Mouse (Mus musculus) embryonic facial prominence, embryonic 10.5 days (tissue): Measurements from ENCODE around the gene Slc13a1. TPM values are rescaled to one million over a fixed set of nuclear protein-coding genes. Genes with fewer than 3 reads are reported as not detected.

Source experiments
- DNase-seq: peaks from one replicate; pipeline ENCODE4 v3.0.0-alpha.2; 2017; ENCODE audit warnings: low spot score
- H3K27ac ChIP-seq: fragments of 300-500 bp; sonication (generic); replicated peaks from 2 replicates; pipeline ENCODE4 v1.5.1; 2016; ENCODE audit warnings: mild to moderate bottlenecking
- H3K27me3 ChIP-seq: fragments of 300-500 bp; sonication (generic); replicated peaks from 2 replicates; pipeline ENCODE4 v1.6.1; 2016; ENCODE audit warnings: low read depth, mild to moderate bottlenecking; ENCODE audit not compliant: poor library complexity, severe bottlenecking
- H3K36me3 ChIP-seq: fragments of 300-500 bp; sonication (generic); replicated peaks from 2 replicates; pipeline ENCODE4 v1.6.1; 2016; ENCODE audit warnings: mild to moderate bottlenecking, moderate library complexity
- H3K4me1 ChIP-seq: fragments of 300-500 bp; sonication (generic); 2 replicates; pipeline ENCODE4 v1.6.1; 2016
- H3K4me3 ChIP-seq: fragments of 300-500 bp; sonication (generic); 2 replicates; pipeline ENCODE4 v1.5.1; 2016; ENCODE audit warnings: mild to moderate bottlenecking, moderate library complexity
- H3K9me3 ChIP-seq: fragments of 300-500 bp; sonication (generic); 2 replicates; pipeline ENCODE4 v1.6.1; 2016; ENCODE audit warnings: mild to moderate bottlenecking
- WGBS: fragments of 180-500 bp; shearing (Covaris S2); methylation state at CpG from one replicate; pipeline ENCODE4 v1.1.7; 2016; 5-methylcytosine and 5-hydroxymethylcytosine counted together
- polyA plus RNA-seq: library from polyadenylated mRNA; unstranded; fragments of >200 nt; fragmentation: Nextera tagmentation; extraction: Ambion mirVana; gene quantifications from 2 replicates; pipeline ENCODE4 v1.2.1, GENCODE M21; 2016

The Slc13a1 gene
- polyA plus RNA-seq, 1 experiment from 2014 or later = 0.09 TPM

DNA sequence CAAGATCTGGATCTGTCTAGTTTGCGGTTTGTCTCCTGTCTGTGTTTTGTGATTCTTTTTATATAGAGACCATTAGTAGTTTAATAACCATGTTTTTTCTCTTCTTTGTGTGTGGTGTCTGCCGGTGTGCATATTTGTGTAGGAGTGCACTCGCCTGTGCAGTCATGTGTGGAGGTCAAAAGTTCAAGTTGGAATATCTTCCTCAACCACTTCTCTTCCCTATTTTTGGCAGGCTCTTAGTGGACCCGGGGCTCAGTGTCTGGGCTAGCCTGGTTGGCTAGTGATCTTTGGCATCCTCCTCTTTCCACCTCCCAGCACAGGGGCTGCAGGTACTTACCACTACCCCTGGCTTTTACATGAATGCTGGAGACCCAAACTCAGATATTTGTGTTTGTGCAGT, 13.0 kb downstream of the Slc13a1 start:
- H3K27ac ChIP-seq = no peak overlapping the region
- no peaks in the 10 kb centered on the region for H3K4me1 ChIP-seq
- no peak overlapping the region for H3K4me3 ChIP-seq
- H3K27me3 ChIP-seq = no peaks in the 10 kb centered on the region
- 79% methylated on average over 4 of the region's 4 CpGs for WGBS
- H3K36me3 ChIP-seq = no peaks in the 10 kb centered on the region
- H3K9me3 ChIP-seq = no peaks in the 10 kb centered on the region
- DNase-seq = no peak

DNA sequence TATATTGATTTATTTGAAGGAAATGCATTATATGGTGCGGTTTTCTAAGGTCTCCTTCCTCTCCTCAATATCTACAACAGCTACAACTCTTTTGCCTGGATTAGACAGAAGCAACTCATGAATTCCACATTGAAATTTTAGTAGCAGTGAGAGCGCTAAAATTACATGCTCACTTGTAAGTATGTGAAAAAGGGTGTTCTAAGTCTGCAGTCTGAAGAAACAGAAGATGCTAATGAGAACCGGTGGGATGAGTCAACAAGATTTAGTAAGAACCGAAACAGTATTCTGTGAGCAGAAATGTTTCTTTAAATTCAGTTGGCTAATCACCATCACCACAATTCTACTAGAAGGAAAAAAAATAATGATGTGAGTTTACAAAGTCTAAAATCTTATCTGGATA, 34.9 kb downstream of the Slc13a1 start:
- no peaks in the 10 kb centered on the region for H3K4me1 ChIP-seq
- no peak for DNase-seq
- no peaks in the 10 kb centered on the region for H3K27me3 ChIP-seq
- no peak overlapping the region for H3K4me3 ChIP-seq
- 87% methylated on average over 4 of the region's 4 CpGs for WGBS
- H3K9me3 ChIP-seq = no peaks in the 10 kb centered on the region
- no peaks in the 10 kb centered on the region for H3K36me3 ChIP-seq
- H3K27ac ChIP-seq = no peak overlapping the region

DNA sequence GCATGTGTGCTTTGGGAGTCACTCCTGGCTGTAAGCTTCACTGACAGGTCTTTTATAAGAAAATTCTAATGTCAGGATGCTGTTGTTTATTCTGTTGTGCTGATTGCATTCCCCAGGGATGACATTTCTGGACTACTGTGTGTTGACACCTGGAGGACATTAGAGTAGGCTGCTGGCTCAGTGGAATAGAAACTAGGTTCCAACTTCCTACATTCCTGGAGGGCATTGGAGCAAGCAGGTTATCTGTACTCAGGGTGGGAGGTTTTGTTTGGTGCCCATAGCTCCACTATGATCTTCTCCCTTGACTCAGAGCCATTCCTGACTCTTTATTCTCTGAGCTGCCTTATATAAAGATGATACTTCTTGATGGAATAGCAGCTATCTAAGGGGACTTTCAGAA, 45.3 kb downstream of the Slc13a1 start:
- H3K27me3 ChIP-seq = no peaks in the 10 kb centered on the region
- DNase-seq = no peak
- H3K9me3 ChIP-seq = no peaks in the 10 kb centered on the region
- no peaks in the 10 kb centered on the region for H3K4me1 ChIP-seq
- H3K27ac ChIP-seq = no peak overlapping the region
- no peak overlapping the region for H3K4me3 ChIP-seq
- no peaks in the 10 kb centered on the region for H3K36me3 ChIP-seq

DNA sequence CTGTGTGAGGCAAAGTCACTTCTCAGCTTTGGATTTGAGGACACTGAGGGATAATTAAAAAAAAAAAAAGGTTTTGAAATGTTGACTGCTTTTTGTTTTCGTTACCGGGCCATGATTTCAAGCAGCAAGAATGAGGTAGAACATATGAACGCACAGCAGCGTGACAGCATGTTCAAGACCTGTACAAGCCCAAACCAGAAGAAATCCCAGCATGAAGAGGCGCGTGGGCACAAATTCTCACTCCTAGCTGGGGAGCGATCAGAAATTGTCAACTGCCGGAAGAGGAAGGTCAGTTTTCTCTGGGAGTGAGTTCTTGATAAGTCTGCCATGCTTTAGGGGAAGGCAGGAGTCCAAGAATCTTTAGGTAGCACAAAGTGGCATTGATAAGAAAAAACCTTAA, 56.3 kb downstream of the Slc13a1 start:
- no peak for DNase-seq
- H3K4me3 ChIP-seq = no peak overlapping the region
- H3K36me3 ChIP-seq = no peaks in the 10 kb centered on the region

DNA sequence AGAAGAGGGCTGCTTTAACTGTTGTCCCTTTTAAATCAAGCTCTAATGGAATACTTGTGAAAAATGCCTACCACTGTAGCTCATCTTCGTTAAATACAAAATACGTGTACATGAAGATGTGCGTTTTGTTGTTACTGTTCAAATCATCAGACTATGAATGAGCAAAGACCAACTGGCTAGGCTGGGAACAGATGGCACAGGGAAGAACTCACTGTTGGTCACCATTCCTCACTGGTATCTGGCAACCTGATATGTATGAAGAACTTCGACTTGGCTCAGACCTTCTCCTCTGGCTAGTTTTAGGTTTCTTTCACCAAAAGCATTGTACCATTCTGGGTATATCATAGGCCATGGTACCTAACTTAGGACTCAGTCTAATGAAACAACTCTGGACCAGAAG, 59.4 kb downstream of the Slc13a1 start:
- H3K36me3 ChIP-seq = no peaks in the 10 kb centered on the region
- WGBS = 95% methylated on average over 4 of the region's 4 CpGs
- no peaks in the 10 kb centered on the region for H3K27me3 ChIP-seq
- H3K4me1 ChIP-seq = no peaks in the 10 kb centered on the region
- H3K9me3 ChIP-seq = no peaks in the 10 kb centered on the region
- H3K4me3 ChIP-seq = no peak overlapping the region
- DNase-seq = no peak
- no peak overlapping the region for H3K27ac ChIP-seq

More for the DNA sequence above, 56.3 kb downstream of the Slc13a1 start:
- Histone ChIP-seq H3K27ac (no peak overlapping the region), H3K4me1 (no peaks in the 10 kb centered on the region), H3K27me3 (no peaks in the 10 kb centered on the region), H3K9me3 (no peaks in the 10 kb centered on the region)
- 95% methylated on average over 8 of the region's 8 CpGs for WGBS

DNA sequence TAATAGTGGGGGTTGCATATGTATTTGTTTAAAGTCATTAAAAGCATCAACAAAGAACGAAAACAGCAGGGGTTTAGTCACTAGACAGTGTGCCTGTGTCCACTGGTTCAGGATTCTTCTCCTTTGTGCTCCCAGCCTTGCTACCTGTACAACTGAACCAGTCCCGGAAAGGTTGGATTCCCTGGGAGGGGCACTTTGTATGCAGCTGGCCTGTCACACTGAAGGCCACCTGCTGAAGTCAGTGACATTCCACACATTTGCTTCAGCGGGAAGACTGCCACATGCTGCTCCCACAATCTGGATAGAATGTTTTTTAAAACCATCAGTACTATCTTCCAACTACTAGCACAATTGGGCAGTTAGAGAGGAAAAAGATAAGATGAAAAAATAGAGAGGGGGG, 61.7 kb downstream of the Slc13a1 start:
- H3K4me3 ChIP-seq = no peak overlapping the region
- DNase-seq = no peak
- WGBS = 48% methylated on average over 3 of the region's 3 CpGs

DNA sequence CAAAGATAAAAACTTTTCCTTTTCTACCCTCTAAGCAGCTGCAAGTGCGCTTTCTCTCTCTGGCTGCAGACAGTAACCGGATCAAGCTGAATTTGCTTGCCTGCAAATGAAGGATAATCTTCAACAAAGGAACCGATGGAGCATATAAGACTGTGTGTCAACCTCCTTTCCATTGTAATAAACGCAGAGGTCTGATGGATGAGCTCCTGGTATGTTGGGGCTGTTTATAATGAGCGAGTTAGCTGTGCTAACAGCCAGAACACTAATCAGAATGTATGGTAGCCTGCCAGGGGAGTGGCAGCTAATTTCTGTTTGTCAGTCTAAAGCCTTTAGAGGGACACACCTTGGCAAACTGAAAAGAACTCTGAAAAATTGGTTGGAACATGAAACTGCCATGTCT, 62.2 kb downstream of the Slc13a1 start:
- Histone ChIP-seq H3K4me1 (no peaks in the 10 kb centered on the region), H3K4me3 (no peak overlapping the region), H3K36me3 (no peaks in the 10 kb centered on the region), H3K9me3 (no peaks in the 10 kb centered on the region), H3K27me3 (no peaks in the 10 kb centered on the region), H3K27ac (no peak overlapping the region)
- no peak for DNase-seq
- 53% methylated on average over 5 of the region's 5 CpGs for WGBS

More for the DNA sequence above, 61.7 kb downstream of the Slc13a1 start:
- H3K4me1 ChIP-seq = no peaks in the 10 kb centered on the region
- no peaks in the 10 kb centered on the region for H3K27me3 ChIP-seq
- no peaks in the 10 kb centered on the region for H3K36me3 ChIP-seq
- H3K27ac ChIP-seq = no peak overlapping the region
- no peaks in the 10 kb centered on the region for H3K9me3 ChIP-seq

DNA sequence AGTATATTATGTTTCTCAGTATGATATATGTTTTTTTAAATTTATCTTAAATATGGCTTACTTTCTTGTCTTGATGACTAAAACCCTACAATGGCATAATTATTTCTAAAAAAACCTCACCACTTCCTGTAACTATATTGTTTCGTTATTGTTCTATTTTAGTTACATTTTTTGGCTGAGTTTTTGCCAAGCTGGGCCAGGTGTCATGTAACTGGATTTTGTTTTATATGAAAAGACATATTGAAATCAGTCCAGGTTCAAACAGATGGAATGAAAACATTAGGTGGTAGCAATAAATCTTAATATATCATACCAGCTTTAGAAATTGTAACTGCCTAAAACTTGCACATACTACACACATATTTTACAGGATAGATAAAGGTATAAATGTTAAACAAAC, 66.6 kb downstream of the Slc13a1 start:
- Histone ChIP-seq H3K4me3 (no peak overlapping the region), H3K36me3 (no peaks in the 10 kb centered on the region)
- WGBS = 91% methylated on average over 1 of the region's 1 CpGs

DNA sequence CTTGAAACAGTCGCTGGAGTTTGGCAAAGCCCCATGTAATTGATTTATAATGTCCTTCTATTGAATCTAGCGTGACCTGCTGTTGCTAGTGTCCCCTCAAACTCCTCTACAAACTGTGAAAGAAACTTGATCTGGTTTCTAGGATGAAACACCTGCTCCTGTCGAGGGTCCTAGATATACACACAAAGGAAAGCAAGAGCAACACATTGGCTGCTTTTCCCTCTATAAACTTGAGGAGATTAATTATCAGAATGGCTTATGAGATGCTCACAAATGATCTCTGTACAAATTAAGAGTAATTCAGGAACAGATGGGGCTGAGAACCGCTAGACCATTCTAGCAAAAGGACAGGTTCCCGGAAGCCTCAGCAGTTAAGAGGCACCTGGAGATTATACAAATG, 67.2 kb downstream of the Slc13a1 start:
- no peaks in the 10 kb centered on the region for H3K4me1 ChIP-seq
- WGBS = 65% methylated on average over 5 of the region's 5 CpGs

More for the DNA sequence above, 66.6 kb downstream of the Slc13a1 start:
- no peak for DNase-seq
- Histone ChIP-seq H3K27ac (no peak overlapping the region), H3K4me1 (no peaks in the 10 kb centered on the region), H3K27me3 (no peaks in the 10 kb centered on the region), H3K9me3 (no peaks in the 10 kb centered on the region)

DNA sequence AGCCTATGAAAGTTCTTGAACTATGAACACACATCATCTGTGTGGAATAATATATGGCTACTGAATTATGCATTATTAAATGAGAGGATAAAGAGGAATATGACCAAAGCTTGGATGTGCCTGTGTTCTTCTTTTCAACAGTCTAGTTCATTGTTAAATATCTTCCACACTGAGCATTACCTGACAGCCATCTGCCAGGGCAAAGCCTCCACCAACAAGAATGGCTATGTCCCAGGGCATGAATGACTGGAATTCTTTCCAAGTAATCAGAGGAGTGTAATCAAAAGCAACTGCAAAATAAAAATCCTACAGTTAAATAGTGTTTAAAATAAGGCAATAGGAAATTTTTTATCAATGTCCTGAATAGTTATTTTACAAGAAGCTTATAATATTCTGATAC, 70.5 kb downstream of the Slc13a1 start:
- no peak for DNase-seq
- Histone ChIP-seq H3K9me3 (no peaks in the 10 kb centered on the region), H3K27ac (no peak overlapping the region), H3K27me3 (no peaks in the 10 kb centered on the region), H3K4me1 (no peaks in the 10 kb centered on the region), H3K36me3 (no peaks in the 10 kb centered on the region), H3K4me3 (no peak overlapping the region)

More for the DNA sequence above, 67.2 kb downstream of the Slc13a1 start:
- H3K27ac ChIP-seq = no peak overlapping the region
- no peaks in the 10 kb centered on the region for H3K27me3 ChIP-seq
- no peak for DNase-seq
- H3K9me3 ChIP-seq = no peaks in the 10 kb centered on the region
- no peaks in the 10 kb centered on the region for H3K36me3 ChIP-seq
- no peak overlapping the region for H3K4me3 ChIP-seq

DNA sequence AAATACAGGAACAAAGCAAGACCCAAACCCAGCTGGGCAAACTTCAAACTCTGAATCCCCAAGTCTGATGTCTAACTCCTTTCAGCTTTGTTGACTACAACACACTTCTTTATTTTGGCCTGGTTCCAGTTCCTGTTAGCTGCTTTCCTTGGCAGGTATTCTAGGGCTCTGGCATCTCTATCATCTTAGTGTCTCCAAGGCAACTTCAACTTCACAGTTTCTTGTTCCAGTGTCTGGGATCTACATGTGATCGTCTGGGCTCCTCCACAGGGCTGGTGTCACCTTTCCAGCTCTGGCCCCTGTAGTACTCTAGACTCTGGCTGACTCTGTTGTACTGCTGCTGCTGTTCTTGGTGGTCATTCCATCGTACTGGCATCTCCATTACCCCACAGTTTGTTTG, 91.8 kb downstream of the Slc13a1 start:
- WGBS = 82% methylated on average over 2 of the region's 2 CpGs
- Histone ChIP-seq H3K4me1 (no peaks in the 10 kb centered on the region), H3K4me3 (no peak overlapping the region), H3K9me3 (no peaks in the 10 kb centered on the region), H3K36me3 (no peaks in the 10 kb centered on the region), H3K27ac (no peak overlapping the region), H3K27me3 (no peaks in the 10 kb centered on the region)
- DNase-seq = no peak

DNA sequence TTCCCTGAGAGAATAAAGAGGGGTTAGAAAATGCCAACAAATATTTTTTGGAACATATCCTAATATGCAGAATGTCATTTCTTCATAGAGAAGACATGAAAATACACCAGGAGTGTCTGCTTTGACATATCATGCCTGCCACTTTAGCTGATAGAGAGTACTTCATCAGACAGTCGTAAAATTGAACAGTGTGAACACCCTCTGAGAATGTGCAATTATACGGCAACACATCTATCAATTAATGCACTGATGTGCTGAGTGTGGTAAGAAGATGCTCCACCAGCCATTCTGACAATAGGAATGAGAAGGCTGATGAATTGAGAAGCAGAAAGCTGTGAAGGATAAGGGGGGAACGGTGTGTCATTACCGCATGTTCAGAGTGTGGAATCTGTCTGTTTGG, 95.1 kb downstream of the Slc13a1 start:
- no peak overlapping the region for H3K4me3 ChIP-seq
- no peaks in the 10 kb centered on the region for H3K9me3 ChIP-seq
- H3K4me1 ChIP-seq = no peaks in the 10 kb centered on the region
- no peaks in the 10 kb centered on the region for H3K36me3 ChIP-seq
- H3K27ac ChIP-seq = no peak overlapping the region
- no peaks in the 10 kb centered on the region for H3K27me3 ChIP-seq
- whole genome bisulfite sequencing = 85% methylated on average over 4 of the region's 4 CpGs
- no peak for DNase-seq

DNA sequence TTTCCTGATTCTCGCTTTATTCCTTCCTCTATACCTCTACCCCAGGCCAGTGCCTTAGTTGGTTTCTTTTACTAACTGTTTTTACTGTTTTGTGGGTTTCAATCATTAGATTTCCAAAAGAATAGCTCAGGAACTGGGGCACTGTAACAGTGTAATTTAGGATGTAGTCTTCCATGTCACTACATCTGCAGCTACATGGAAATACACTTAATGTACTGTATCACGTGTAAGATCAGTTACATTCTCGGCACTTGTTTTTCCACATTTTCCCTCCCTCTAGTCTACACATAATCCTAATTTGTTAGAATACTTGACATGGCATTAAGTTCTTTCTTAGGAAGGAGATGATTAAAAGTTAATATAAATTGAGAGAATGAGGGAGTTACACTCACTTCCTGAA, 108.1 kb downstream of the Slc13a1 start:
- no peaks in the 10 kb centered on the region for H3K9me3 ChIP-seq
- no peak for DNase-seq
- WGBS = 87% methylated on average over 3 of the region's 3 CpGs

DNA sequence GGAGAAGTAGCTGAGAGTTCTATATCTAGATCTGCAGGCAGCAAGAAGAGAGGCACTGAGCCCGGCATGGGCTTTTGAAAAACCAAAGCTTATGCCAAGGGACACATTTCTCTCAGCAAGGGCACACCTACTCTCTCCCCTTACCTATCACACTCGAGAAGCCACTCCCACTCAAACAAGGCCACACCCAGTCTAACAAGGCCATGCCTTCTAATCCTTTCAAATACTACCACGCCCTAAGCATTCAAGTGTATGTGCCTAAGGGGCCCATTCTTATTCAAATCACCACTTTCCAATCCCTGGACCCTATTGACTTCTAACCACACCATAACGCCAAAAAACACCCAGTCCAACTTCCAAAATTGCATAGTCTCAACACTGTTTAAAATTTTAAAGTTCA, 112.8 kb downstream of the Slc13a1 start:
- Histone ChIP-seq H3K27ac (no peak overlapping the region), H3K9me3 (no peaks in the 10 kb centered on the region), H3K27me3 (no peaks in the 10 kb centered on the region), H3K4me1 (no peaks in the 10 kb centered on the region), H3K36me3 (no peaks in the 10 kb centered on the region), H3K4me3 (no peak overlapping the region)
- WGBS = 88% methylated on average over 4 of the region's 4 CpGs
- DNase-seq = no peak

More for the DNA sequence above, 108.1 kb downstream of the Slc13a1 start:
- H3K27ac ChIP-seq = no peak overlapping the region
- H3K4me1 ChIP-seq = no peaks in the 10 kb centered on the region
- no peak overlapping the region for H3K4me3 ChIP-seq
- H3K27me3 ChIP-seq = no peaks in the 10 kb centered on the region
- H3K36me3 ChIP-seq = no peaks in the 10 kb centered on the region
